In genomic region chr5:100430076-100430390, GRCm38 (mm10) we compare ENCODE assay signal across 8 mouse cellular contexts. TPM values are rescaled to one million over a fixed set of nuclear protein-coding genes. Genes with fewer than 3 reads are reported as not detected.
DNase-seq lines count a peak whose midpoint lies in the region; ATAC-seq lines count a peak whose summit lies in the region.

No protein-coding gene starts in this region.

- H3K9ac ChIP-seq in lung, embryonic 15.5 days = peak overlapping the region; percentile 95
- H3K9ac ChIP-seq in embryonic facial prominence, embryonic 14.5 days (ENCODE audit: low read depth, low read length) = peak overlapping the region; percentile 94
- H3K9ac ChIP-seq in neural tube, embryonic 14.5 days (replicated peaks; ENCODE audit: low read depth, low read length) = peak overlapping the region; percentile 91

- DNase-seq in lung, postnatal 14 days = no peak
- DNase-seq in embryonic facial prominence, embryonic 14.5 days (ENCODE audit: low spot score) = no peak
- DNase-seq in limb, embryonic 10.5 days (ENCODE audit: low spot score) = no peak
- no peak for DNase-seq in left cerebral cortex, adult 11 months (ENCODE audit: low spot score)
- no peak for DNase-seq in cerebellum, adult 18-20 months
- DNase-seq in gastrocnemius, postnatal 36 days = no peak

- no peaks in the 10 kb centered on the region for H3K9me3 ChIP-seq in lung, embryonic 15.5 days
- no peaks in the 10 kb centered on the region for H3K9me3 ChIP-seq in embryonic facial prominence, embryonic 14.5 days (ENCODE audit: control insufficient read depth, low read length)
- no peaks in the 10 kb centered on the region for H3K9me3 ChIP-seq in limb, embryonic 10.5 days (replicated peaks)
- no peaks in the 10 kb centered on the region for H3K9me3 ChIP-seq in neural tube, embryonic 14.5 days (ENCODE audit: control insufficient read depth, low read length)

- intact Hi-C loops in gastrocnemius, postnatal 36 days (cut with DNase I) = loop anchor here (5.0 kb wide), 2 partner anchors 67 to 87 kb away; partner anchors contain the start of gene Cops4

- peak overlapping the region; percentile 88 for H3K27ac ChIP-seq in lung, embryonic 15.5 days
- H3K27ac ChIP-seq in embryonic facial prominence, embryonic 14.5 days (replicated peaks; ENCODE audit: low read depth, low read length) = peak overlapping the region; percentile 93
- peak overlapping the region; percentile 98 for H3K27ac ChIP-seq in limb, embryonic 10.5 days
- peak overlapping the region; percentile 80 for H3K27ac ChIP-seq in neural tube, embryonic 14.5 days (ENCODE audit: low read depth, low read length)

- H3K4me3 ChIP-seq in lung, embryonic 15.5 days = peak overlapping the region; percentile 84
- peak overlapping the region; percentile 83 for H3K4me3 ChIP-seq in embryonic facial prominence, embryonic 14.5 days (ENCODE audit: low read depth, low read length)
- peak overlapping the region; percentile 70 for H3K4me3 ChIP-seq in limb, embryonic 10.5 days
- H3K4me3 ChIP-seq in neural tube, embryonic 14.5 days (ENCODE audit: low read depth, low read length) = peak overlapping the region; percentile 85

- peaks cover 17% of the 10 kb centered on the region for H3K36me3 ChIP-seq in lung, embryonic 15.5 days
- peaks cover 26% of the 10 kb centered on the region for H3K36me3 ChIP-seq in embryonic facial prominence, embryonic 14.5 days (ENCODE audit: control insufficient read depth, insufficient read depth, low read length)
- peaks cover 34% of the 10 kb centered on the region for H3K36me3 ChIP-seq in limb, embryonic 10.5 days
- H3K36me3 ChIP-seq in neural tube, embryonic 14.5 days (ENCODE audit: control insufficient read depth, insufficient read depth, low read length) = peaks cover 13% of the 10 kb centered on the region; the same call in 1 of the 2 replicates

- peaks cover 36% of the 10 kb centered on the region for H3K4me1 ChIP-seq in lung, embryonic 15.5 days
- peaks cover 25% of the 10 kb centered on the region for H3K4me1 ChIP-seq in embryonic facial prominence, embryonic 14.5 days (ENCODE audit: control insufficient read depth, insufficient read depth, low read length)
- H3K4me1 ChIP-seq in limb, embryonic 10.5 days = peaks cover 38% of the 10 kb centered on the region
- H3K4me1 ChIP-seq in neural tube, embryonic 14.5 days (ENCODE audit: control insufficient read depth, insufficient read depth, low read length) = peaks cover 25% of the 10 kb centered on the region

- WGBS in lung, embryonic 15.5 days = 3% methylated on average over 11 of the region's 11 CpGs
- 3% methylated on average over 11 of the region's 11 CpGs for WGBS in embryonic facial prominence, embryonic 14.5 days
- 6% methylated on average over 11 of the region's 11 CpGs for WGBS in limb, embryonic 10.5 days
- 6% methylated on average over 11 of the region's 11 CpGs for WGBS in neural tube, embryonic 14.5 days

- 0 out of 2 replicates have a peak, but pooled peaks have one; percentile 4 for ATAC-seq in lung, embryonic 15.5 days (ENCODE audit: borderline replicate concordance, extremely low read depth, low FRiP score, low TSS enrichment)
- ATAC-seq in embryonic facial prominence, embryonic 14.5 days (ENCODE audit: low read depth) = no peak
- peak; percentile 4; the same call in 1 of the 2 replicates for ATAC-seq in neural tube, embryonic 14.5 days (ENCODE audit: low read depth)

- H3K27me3 ChIP-seq in lung, embryonic 15.5 days = no peaks in the 10 kb centered on the region
- no peaks in the 10 kb centered on the region for H3K27me3 ChIP-seq in embryonic facial prominence, embryonic 14.5 days (replicated peaks; ENCODE audit: control insufficient read depth, insufficient read depth, low read length)
- no peaks in the 10 kb centered on the region for H3K27me3 ChIP-seq in limb, embryonic 10.5 days (ENCODE audit: low read depth, poor library complexity, severe bottlenecking)
- no peaks in the 10 kb centered on the region for H3K27me3 ChIP-seq in neural tube, embryonic 14.5 days (ENCODE audit: control insufficient read depth, insufficient read depth, low read length)

- H3K4me2 ChIP-seq in lung, embryonic 15.5 days = peak overlapping the region; percentile 86
- peak overlapping the region; percentile 84 for H3K4me2 ChIP-seq in embryonic facial prominence, embryonic 14.5 days (ENCODE audit: low read depth, low read length)
- peak overlapping the region; percentile 62 for H3K4me2 ChIP-seq in neural tube, embryonic 14.5 days (ENCODE audit: low read depth, low read length)

RNA-seq across cellular contexts. Expression of gene Sec31a, which starts 14.0 kb away (rescaled TPM):
- polyA plus RNA-seq in lung, embryonic 15.5 days (2015; fragmentation: Nextera tagmentation; extraction: Ambion mirVana) = 145 and 152 TPM in 2 replicates
- 245 and 247 TPM in 2 replicates for polyA plus RNA-seq in embryonic facial prominence, embryonic 14.5 days (2014; fragmentation: Nextera tagmentation; extraction: Ambion mirVana)
- polyA plus RNA-seq in limb, embryonic 10.5 days (2016; fragmentation: Nextera tagmentation; extraction: Ambion mirVana) = 117 and 131 TPM in 2 replicates
- polyA plus RNA-seq in neural tube, embryonic 14.5 days (2014; fragmentation: Nextera tagmentation; extraction: Ambion mirVana) = 90.2 and 111 TPM in 2 replicates
- 10 to 100 TPM; 50.8 to 59.9 TPM for total RNA-seq in gastrocnemius, postnatal 36 days (2021)
